In the genomic region with DNA sequence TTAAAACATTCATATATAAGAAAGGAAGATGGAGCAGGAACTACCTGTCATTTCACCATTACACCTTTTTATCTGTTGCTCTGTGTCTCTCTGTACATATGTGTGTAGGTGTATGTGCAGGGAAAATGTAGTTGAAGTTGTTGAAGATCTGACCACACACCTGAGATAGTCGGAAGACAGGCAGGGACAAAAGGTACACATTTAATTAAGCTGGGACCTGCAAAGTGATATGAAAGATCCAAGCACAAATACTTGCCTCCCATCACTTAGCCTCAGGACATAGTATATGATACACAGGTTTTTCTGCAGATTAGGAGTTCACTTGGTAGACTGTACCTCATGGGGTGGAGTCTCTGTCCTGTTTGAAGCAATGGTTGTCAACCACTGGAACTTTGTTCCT, we compare ENCODE assay signal across 18 mouse cellular contexts. TPM values are rescaled to one million over a fixed set of nuclear protein-coding genes. Genes with fewer than 3 reads are reported as not detected.
DNase-seq lines count a peak whose midpoint lies in the region; ATAC-seq and TF ChIP-seq lines count a peak whose summit lies in the region.
"Had no signal": no experiment of that assay in that cellular context is flagged by ENCODE, and none has a peak within 500 bp of the region (broad histone marks: within the 10 kb centered on the region; RNA-seq: fewer than 3 reads in every experiment).

No protein-coding gene starts in this region.

- DNase-seq in spleen, adult 2 months (ENCODE audit: low read depth in 1 of 2, low spot score in 2 of 2), result no peak
- DNase-seq in spleen, adult 12 weeks (ENCODE audit: low spot score), result no peak
- no peak for DNase-seq in left cerebral cortex, postnatal 36 days (ENCODE audit: low spot score in 2 of 2)
- DNase-seq: adrenal gland, adult 8-10 months; adrenal gland, postnatal 14 days; cerebellum, adult 9-11 months; embryo, embryonic 11 days had no signal

- no peaks in the 10 kb centered on the region for H3K27me3 ChIP-seq in megakaryocyte, embryonic 14.5 days (replicated peaks)
- H3K27me3 ChIP-seq in spleen, adult 2 months (ENCODE audit: control insufficient read depth, insufficient read depth, low read length), result no peaks in the 10 kb centered on the region
- H3K27me3 ChIP-seq: CH12.LX; embryonic facial prominence, embryonic 13.5 days; embryonic facial prominence, embryonic 15.5 days; forebrain, embryonic 13.5 days; forebrain, embryonic 15.5 days; Patski had no signal

- H3K79me2 ChIP-seq in macrophage (ENCODE audit: inconsistent target), result peaks cover 74% of the 10 kb centered on the region

- intact Hi-C loops in left cerebral cortex, postnatal 36 days (cut with DNase I), result loop anchor here (10.0 kb wide), 1 partner anchor 297 kb away; no protein-coding TSS in a partner anchor

- H3K27ac ChIP-seq in spleen, adult 2 months (ENCODE audit: insufficient read depth, low read length), result peak overlapping the region; percentile 18; the same call in 1 of the 2 replicates
- H3K27ac ChIP-seq in macrophage, result peak overlapping the region; percentile 47
- H3K27ac ChIP-seq: embryonic facial prominence, embryonic 13.5 days; embryonic facial prominence, embryonic 15.5 days; forebrain, embryonic 13.5 days; forebrain, embryonic 15.5 days had no signal

- H3K4me1 ChIP-seq in megakaryocyte, embryonic 14.5 days, result peaks cover 77% of the 10 kb centered on the region
- H3K4me1 ChIP-seq in spleen, adult 2 months (ENCODE audit: control insufficient read depth, insufficient read depth, insufficient read length), result peaks cover 12% of the 10 kb centered on the region

- H3K4me3 ChIP-seq in megakaryocyte, embryonic 14.5 days (replicated peaks), result peak overlapping the region; percentile 50
- H3K4me3 ChIP-seq in spleen, adult 2 months (ENCODE audit: extremely low read depth, insufficient read depth, insufficient read length), result no peak overlapping the region
- H3K4me3 ChIP-seq in macrophage (ENCODE audit: inconsistent target), result no peak overlapping the region
- H3K4me3 ChIP-seq: embryonic facial prominence, embryonic 13.5 days; embryonic facial prominence, embryonic 15.5 days; forebrain, embryonic 13.5 days; forebrain, embryonic 15.5 days had no signal

- ATAC-seq in megakaryocyte, adult 5-6 weeks (ENCODE audit: poor library complexity, severe bottlenecking), result no peak
- no peak for ATAC-seq in erythroblast, adult 5-6 weeks (replicated peaks; ENCODE audit: low FRiP score, poor library complexity, severe bottlenecking)
- ATAC-seq: forebrain, embryonic 13.5 days; forebrain, embryonic 15.5 days; Patski had no signal

- no peak for TF ChIP-seq POLR2A in spleen, adult 2 months (IDR thresholded peaks at IDR 0.05; ENCODE audit: low read depth, low read length)

- peaks cover 46% of the 10 kb centered on the region for H3K36me3 ChIP-seq in megakaryocyte, embryonic 14.5 days (replicated peaks; ENCODE audit: low read length)
- H3K36me3 ChIP-seq in spleen, adult 2 months (ENCODE audit: control insufficient read depth, insufficient read depth, low read length), result no peaks in the 10 kb centered on the region
- no peaks in the 10 kb centered on the region for H3K36me3 ChIP-seq in macrophage (ENCODE audit: inconsistent target)
- H3K36me3 ChIP-seq: embryonic facial prominence, embryonic 13.5 days; embryonic facial prominence, embryonic 15.5 days; forebrain, embryonic 15.5 days had no signal

- TF ChIP-seq CTCF in spleen, adult 2 months (IDR thresholded peaks at IDR 0.05; ENCODE audit: extremely low read depth, insufficient read depth, insufficient read length, insufficient replicate concordance), result no peak

- H3K9me3 ChIP-seq in megakaryocyte, embryonic 14.5 days, result no peaks in the 10 kb centered on the region
- H3K9me3 ChIP-seq: embryonic facial prominence, embryonic 13.5 days; embryonic facial prominence, embryonic 15.5 days; forebrain, embryonic 13.5 days; forebrain, embryonic 15.5 days; G1E had no signal

- 66% methylated on average over 1 of the region's 1 CpGs for WGBS in spleen, adult 2 months
- WGBS in macrophage (ENCODE audit: missing documents), result 92% methylated on average over 1 of the region's 1 CpGs

RNA-seq across cellular contexts. Expression of a gene that starts 3.1 kb away (rescaled TPM):
- 4.0 and 12.3 TPM in 2 replicates for polyA plus RNA-seq in megakaryocyte, embryonic 14.5 days (2012; ENCODE audit: insufficient read depth, low replicate concordance)
- total RNA-seq in megakaryocyte, adult 5-6 weeks (2015), result 65.2 and 73.3 TPM in 2 replicates
- 38.4 and 46.1 TPM in 2 replicates for total RNA-seq in megakaryocyte, adult 5-6 weeks (2017)
- polyA plus RNA-seq in spleen, adult 2 months (2012; rRNA removed), result 8.7 and 11.1 TPM in 2 replicates
- 100 to 1,000 TPM in 7 of 26 experiments, 10 to 100 TPM in 19; 29.9 to 164 (median 82.1) TPM for total RNA-seq in macrophage (2018; cell fraction: chromatin; rRNA removed)
- total RNA-seq in macrophage (2018; cell fraction: cytosol; rRNA removed), result 10 to 100 TPM; 23.2 to 65.5 (median 36.6) TPM
- 100 to 1,000 TPM in 4 of 26 experiments, 10 to 100 TPM in 22; 27.7 to 135 (median 54.3) TPM for total RNA-seq in macrophage (2018; cell fraction: nucleus; rRNA removed)
- 32.8 to 54.1 TPM (median 35.0 TPM) in 3 replicates for polyA plus RNA-seq in macrophage (2018)
- 10 to 100 TPM; 90.4 to 92.5 TPM for total RNA-seq in left cerebral cortex, postnatal 36 days (2021)
- 11.7 and 14.4 TPM in 2 replicates for total RNA-seq in erythroblast, adult 5-6 weeks (2015; ENCODE audit: low replicate concordance)
- total RNA-seq in erythroblast, adult 5-6 weeks (2017; ENCODE audit: low replicate concordance), result 7.4 and 9.5 TPM in 2 replicates

RNA-seq across cellular contexts. Expression of a gene that starts 15.8 kb away (rescaled TPM):
- 1.5 TPM in 1 of 2 replicates, not detected in the other for polyA plus RNA-seq in megakaryocyte, embryonic 14.5 days (2012; ENCODE audit: insufficient read depth, low replicate concordance)
- 20.1 and 27.0 TPM in 2 replicates for total RNA-seq in megakaryocyte, adult 5-6 weeks (2015)
- total RNA-seq in megakaryocyte, adult 5-6 weeks (2017), result 12.1 and 14.8 TPM in 2 replicates
- polyA plus RNA-seq in spleen, adult 2 months (2012; rRNA removed), result 0.74 and 1.3 TPM in 2 replicates
- 10 to 100 TPM in 12 of 26 experiments, 1 to 10 TPM in 13, not detected in 1; 1.3 to 23.0 (median 8.7) TPM for total RNA-seq in macrophage (2018; cell fraction: chromatin; rRNA removed)
- total RNA-seq in macrophage (2018; cell fraction: cytosol; rRNA removed), result 10 to 100 TPM in 17 of 26 experiments, 1 to 10 TPM in 9; 4.0 to 14.0 (median 10.9) TPM
- total RNA-seq in macrophage (2018; cell fraction: nucleus; rRNA removed), result 10 to 100 TPM in 8 of 26 experiments, 1 to 10 TPM in 18; 2.4 to 17.3 (median 6.4) TPM
- 12.9 to 14.2 TPM (median 13.9 TPM) in 3 replicates for polyA plus RNA-seq in macrophage (2018)
- total RNA-seq in left cerebral cortex, postnatal 36 days (2021), result 10 to 100 TPM; 18.7 to 23.8 TPM
- 5.6 and 8.8 TPM in 2 replicates for total RNA-seq in erythroblast, adult 5-6 weeks (2015; ENCODE audit: low replicate concordance)
- total RNA-seq in erythroblast, adult 5-6 weeks (2017; ENCODE audit: low replicate concordance), result 3.2 and 8.1 TPM in 2 replicates
